Mouse (Mus musculus): ENCODE measurements around the gene Sik3.
A peak's percentile ranks its signal among the peaks of the same experiment; 100 is the strongest.

The Sik3 gene

DNA sequence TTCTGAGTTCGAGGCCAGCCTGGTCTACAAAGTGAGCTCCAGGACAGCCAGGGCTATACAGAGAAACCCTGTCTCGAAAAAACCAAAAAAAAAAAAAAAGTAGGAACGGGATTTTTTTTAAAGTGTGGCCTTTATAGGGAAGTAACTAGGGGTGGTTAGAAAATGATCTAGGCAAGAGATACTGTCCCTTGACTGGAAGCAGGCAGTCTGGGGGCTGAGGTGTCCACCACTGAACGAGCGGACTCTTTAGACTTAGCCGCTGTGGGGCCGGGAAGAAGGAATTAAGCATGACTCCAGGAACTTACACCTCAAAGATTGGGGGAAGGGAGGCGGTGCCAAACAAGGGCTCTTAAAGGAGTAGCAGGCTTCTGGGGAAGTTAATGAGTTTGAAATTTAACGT is 205.6 kb downstream of the Sik3 start:
- DNase-seq (ENCODE audit: extremely low read depth, low read depth, low spot score) = no peak

DNA sequence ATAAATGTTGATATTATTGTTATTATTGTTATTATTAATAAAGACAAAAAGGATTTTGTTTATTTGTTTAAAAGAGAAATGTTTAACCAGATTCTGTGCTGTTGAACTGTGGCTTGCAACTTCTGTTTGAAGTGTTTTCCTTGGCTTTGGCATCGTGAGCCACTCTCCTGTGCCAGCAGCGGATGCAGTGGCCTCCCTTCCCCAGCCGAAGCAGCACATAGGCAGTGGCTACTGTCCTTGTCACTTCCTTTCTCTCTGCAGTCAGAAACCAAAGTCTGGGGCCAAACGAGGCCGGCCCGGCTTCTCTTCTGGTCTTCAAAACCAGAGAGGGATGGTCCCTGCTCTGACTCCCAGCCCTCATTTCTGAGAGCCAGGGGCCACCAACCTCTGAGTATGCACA is 210.5 kb downstream of the Sik3 start:
- no peak for DNase-seq (ENCODE audit: extremely low read depth, low read depth, low spot score)

DNA sequence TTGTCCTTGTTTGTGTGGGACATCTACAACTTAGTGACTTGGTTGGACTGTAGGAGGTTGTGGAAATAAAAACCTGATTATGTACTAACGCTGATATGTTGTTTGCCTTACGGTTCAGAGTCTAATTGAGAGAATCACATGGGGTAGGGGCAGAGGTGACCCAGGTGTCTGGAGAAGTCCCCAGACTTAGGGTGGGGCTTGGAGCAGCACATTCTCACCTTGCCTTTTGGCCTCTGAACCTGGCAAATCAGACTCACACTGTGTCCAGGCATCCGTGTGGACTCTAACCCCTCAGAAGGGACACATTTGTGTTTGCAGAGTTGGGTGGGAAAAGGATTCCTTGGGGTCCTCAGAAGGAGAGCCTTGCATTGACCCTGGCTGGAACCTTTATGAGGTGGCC is 211.5 kb downstream of the Sik3 start:
- no peak for DNase-seq (ENCODE audit: extremely low read depth, low read depth, low spot score)

DNA sequence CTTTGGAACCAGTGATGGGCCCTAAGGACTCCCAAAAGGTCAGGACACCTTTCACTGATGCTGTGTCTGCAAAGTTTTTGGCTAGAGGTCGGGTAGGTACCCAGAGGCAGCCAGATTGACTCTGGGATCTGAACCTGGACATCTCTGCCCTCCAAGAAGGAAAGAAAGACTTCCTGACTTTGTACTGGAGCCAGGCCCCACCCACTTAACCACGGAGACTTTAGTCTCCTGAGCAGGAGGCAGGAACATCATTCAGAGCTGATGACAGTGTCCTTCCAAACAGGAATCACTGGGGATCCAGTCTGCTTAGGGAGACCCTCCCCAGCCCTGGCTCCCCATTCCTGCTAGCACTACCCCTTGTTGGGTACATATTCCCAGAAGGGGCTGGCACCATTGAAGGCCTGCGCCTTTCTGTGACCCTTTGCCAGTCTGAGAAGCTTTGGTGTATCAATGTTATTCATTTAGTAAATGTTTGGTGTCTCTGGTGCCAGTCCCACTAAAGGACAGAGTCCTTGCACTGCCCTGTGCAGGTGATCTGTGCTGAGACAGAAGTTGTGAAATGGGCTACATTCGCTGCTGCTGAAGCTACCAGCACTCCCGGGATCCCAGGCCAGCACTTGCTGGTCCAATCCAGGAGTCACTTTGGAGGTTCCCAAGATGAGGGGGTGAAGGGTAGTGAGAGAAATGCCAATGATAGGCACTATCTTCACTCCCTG is 212.5 kb downstream of the Sik3 start:
- DNase-seq (ENCODE audit: extremely low read depth, low read depth, low spot score) = no peak

DNA sequence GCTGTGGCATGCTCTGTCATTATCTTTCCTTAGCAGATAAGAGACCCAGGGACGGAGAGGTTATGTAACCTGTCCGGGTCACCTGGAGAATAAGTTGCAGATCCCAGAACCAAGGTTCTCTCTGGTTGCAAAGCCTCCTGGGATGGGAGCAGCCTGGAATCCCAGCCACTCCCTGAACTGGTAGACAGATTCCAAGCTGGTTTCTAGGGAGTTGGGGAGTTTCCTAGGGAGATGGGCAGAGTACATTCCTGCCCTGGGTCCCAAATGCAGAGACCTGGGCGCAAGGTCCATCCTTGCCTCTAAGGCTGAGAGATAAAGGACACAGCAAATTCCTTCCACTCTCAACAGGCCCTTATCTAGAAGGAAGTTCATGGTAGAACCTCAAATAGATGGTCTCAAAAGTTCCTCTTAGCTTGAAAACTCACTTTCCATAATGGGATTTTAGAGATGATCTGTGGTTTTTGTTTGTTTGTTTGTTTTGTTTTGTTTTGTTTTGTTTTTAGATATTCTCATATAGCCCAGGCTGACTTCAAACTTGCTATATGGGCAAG is 214.5 kb downstream of the Sik3 start:
- DNase-seq (ENCODE audit: extremely low read depth, low read depth, low spot score) = no peak

DNA sequence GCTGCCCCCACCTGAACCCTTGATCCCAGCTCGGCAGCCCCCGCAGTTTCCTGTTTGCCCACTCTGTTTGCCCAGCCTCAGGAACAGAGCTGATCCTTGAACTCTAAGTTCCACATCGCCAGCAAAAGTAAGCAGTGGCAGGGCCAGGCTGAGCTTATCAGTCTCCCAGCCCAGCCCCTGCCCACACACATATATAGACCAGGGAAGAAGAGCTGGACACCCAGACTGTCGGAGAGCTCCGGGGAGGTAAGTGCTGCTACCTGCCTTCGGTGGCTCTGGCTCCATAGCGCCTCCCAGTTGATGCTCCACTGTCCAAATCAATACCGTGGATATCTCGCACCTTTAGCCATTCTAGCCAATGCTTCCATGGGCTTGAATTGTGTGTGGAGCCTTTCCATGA is 215.9 kb downstream of the Sik3 start, which contains the start of gene Apoa1:
Gene Apoa1 (plus strand): TSS at position 90 of the 400 bp plus-strand sequence.
- no peak for DNase-seq (ENCODE audit: extremely low read depth, low read depth, low spot score)

DNA sequence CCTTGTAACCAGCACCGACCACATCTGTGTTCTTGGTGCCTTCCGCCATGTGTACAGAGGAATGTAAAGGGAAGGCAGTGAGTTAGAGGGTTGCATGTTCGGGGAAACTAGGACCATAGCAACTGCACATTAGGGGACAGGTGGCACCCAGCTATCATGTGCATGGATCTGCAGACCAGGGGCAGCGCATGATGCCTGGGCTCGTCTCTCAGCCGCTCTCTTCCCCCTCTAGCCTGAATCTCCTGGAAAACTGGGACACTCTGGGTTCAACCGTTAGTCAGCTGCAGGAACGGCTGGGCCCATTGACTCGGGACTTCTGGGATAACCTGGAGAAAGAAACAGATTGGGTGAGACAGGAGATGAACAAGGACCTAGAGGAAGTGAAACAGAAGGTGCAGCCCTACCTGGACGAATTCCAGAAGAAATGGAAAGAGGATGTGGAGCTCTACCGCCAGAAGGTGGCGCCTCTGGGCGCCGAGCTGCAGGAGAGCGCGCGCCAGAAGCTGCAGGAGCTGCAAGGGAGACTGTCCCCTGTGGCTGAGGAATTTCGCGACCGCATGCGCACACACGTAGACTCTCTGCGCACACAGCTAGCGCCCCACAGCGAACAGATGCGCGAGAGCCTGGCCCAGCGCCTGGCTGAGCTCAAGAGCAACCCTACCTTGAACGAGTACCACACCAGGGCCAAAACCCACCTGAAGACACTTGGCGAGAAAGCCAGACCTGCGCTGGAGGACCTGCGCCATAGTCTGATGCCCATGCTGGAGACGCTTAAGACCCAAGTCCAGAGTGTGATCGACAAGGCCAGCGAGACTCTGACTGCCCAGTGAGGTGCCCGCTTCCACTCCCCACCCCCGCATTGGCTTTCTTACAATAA is 217.2 kb downstream of the Sik3 start:
- no peak for DNase-seq (ENCODE audit: extremely low read depth, low read depth, low spot score)

DNA sequence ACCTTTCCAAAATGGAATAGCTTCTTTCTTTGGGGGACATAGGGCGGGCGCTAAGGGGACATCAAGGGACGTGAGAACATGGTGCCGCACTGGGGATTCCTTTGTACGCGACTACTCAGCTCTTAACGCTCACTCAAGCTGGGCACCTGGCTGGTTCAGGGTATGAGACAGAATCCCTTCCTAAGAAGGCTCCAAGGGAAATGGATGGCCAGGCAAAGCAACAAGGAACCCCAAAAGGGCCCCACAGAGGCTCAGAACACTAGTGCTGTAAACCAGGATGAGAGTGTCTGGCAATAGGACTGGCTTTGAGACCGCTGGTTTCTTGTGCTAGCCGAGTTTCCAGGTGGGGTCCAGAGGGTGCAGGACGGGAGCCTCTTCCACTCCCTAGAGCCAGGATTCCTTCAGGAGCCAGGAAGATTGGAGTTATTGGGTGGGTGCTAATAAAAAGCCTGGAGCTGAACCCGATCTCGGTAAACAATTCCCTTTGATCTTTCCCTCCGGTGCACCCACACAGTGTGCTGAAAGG is 217.9 kb downstream of the Sik3 start:
- no peak for DNase-seq (ENCODE audit: extremely low read depth, low read depth, low spot score)

DNA sequence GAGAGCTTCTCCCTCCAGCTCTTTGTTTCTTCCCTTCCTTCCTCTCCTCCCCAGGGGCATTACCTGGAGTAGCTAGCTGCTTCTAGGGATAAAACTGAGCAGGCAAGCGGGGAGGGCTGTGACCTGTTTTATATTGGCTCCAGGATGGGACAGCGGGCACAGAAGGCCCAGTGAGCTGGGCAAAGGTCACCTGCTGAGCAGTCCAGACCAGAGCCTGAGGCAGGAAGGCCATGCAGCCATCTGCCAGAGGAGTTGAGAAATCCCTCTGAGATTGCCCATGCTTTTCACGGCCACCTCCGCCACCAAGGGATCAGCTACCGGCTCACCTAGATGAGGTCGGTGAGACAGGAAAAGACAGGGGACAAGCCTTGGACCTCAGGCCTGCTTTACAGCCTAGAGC is 222.6 kb downstream of the Sik3 start:
- no peak for DNase-seq (ENCODE audit: extremely low read depth, low read depth, low spot score)

DNA sequence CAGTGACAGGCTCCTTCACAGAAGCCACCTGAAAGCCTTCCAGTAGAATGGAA is 222.8 kb downstream of the Sik3 start, which contains the start of gene Apoc3:
Gene Apoc3 (minus strand): TSS at position 41 of the 53 bp plus-strand sequence.
- no peak for DNase-seq (ENCODE audit: extremely low read depth, low read depth, low spot score)

DNA sequence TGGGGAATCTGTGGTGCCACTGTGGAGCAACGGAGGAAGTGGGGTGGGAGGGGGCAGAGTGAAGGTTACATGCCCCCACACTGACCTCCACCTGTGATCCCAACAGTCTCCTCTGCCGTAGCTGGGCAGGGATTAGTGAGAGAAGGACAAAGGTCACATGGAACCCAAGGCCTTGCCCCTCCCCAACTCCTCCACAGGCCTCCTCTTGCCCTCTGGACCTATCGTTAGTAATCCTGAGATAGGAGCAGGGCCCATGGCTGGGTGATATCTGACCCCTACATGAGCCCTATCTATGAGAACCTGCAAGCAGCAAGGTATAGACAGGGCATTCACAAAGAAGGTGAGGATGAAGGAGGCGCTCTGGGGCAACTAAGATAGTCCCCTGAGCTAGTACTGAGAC is 223.0 kb downstream of the Sik3 start:
- DNase-seq (ENCODE audit: extremely low read depth, low read depth, low spot score) = no peak

DNA sequence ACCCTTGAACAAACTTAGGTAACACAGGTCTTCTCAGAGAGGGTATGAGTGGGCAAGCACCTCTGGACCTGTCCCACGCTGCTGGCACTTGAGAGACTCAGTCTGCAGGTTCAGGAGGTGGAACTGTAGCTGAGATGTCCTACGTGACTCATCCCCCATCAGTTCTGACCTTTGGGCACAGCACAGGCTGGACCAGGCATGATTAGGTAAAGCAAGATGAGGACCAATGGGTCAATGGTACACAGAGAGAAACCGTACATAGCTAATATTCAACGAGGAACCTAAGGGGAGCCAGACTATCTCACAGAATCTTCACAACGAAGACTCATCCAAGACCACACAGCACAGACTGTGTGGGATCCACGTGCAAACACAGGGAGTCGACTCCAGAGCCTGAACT is 226.2 kb downstream of the Sik3 start:
- no peak for DNase-seq (ENCODE audit: extremely low read depth, low read depth, low spot score)

DNA sequence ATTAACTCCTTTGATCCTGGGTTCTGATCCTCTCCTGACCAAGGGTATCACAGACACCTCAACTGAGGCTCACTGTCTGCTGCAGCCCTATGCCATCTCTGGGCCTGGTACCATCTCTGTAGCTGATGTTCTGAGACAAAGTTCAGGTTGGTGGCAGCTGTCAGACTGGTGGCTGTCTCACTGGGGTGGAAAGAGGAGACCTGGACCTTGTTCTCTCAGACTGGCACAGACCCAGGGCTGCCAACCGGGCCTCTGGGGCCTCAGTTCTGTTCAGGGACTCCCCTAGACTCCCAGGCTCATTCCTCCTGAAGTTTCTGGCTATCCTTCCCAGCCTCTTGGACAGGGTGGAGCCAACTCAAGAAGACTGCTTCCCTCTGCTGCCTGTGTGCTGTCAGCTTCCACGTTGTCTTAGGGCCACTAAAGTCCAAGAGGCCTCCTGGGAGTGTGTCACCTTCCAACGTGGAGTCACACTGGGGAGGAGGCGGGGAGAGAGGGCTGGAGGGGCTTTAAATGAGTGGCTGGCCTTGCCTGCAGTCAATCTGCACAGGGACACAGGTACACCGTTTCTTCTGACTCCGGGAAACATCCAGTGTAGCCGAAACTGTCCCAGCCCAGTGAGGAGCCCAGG is 228.0 kb downstream of the Sik3 start, which contains the start of gene Apoa4:
Gene Apoa4 (plus strand): TSS at position 171 of the 628 bp plus-strand sequence.
- no peak for DNase-seq (ENCODE audit: extremely low read depth, low read depth, low spot score)

DNA sequence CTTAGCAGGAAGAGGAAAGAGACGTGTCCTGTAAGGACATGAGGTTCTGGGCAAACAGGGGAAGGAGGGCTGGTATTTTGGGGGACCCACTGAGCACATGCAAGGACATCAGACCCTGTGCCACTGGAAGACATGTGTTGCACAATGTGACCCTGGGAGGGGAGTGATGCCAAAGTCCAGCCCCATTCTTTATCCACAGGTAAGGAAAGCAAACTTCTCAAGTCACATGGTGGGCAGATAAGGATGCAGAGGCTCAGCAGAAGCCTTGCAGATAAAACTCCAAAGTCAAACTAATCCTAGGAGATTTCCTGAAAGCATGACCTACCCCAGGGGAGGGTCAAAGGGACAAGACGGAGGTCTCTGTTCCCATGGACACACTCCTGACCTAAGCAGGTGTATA is 229.2 kb downstream of the Sik3 start:
- no peak for DNase-seq (ENCODE audit: extremely low read depth, low read depth, low spot score)

DNA sequence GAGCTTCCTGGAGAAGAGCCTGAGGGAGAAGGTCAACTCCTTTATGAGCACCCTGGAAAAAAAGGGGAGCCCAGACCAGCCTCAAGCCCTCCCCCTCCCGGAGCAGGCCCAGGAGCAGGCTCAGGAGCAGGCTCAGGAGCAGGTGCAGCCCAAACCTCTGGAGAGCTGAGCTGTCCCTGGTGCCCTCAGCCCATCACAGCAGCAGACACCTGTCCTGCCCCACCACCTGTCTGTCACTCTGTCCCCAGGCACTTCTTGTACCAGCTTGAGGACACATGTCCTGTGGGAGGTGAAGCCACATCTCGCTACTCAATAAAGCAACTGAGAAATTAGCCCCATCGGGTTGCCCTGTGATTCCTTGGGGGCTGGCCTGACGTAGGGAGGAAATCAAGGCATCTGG is 230.5 kb downstream of the Sik3 start:
- no peak for DNase-seq (ENCODE audit: extremely low read depth, low read depth, low spot score)

DNA sequence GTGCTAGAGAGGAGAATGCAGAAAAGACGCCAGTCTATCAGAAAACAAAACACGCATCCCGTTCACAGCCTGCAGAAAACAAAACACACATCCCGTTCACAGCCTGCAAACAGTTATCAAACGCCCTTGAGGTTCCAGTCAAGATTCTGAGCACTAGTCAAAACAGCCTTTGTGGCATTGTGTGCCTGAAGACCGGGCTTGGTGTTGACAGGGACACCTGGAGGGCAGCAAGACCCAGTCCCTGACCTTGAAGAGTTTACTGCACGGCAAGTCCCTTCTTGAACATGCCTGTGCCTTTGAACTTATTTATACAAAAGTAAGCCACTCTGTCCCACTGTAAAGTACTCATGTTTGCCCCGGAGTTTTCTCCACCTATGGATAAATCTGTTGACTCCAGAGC is 231.0 kb downstream of the Sik3 start:
- DNase-seq (ENCODE audit: extremely low read depth, low read depth, low spot score) = no peak

DNA sequence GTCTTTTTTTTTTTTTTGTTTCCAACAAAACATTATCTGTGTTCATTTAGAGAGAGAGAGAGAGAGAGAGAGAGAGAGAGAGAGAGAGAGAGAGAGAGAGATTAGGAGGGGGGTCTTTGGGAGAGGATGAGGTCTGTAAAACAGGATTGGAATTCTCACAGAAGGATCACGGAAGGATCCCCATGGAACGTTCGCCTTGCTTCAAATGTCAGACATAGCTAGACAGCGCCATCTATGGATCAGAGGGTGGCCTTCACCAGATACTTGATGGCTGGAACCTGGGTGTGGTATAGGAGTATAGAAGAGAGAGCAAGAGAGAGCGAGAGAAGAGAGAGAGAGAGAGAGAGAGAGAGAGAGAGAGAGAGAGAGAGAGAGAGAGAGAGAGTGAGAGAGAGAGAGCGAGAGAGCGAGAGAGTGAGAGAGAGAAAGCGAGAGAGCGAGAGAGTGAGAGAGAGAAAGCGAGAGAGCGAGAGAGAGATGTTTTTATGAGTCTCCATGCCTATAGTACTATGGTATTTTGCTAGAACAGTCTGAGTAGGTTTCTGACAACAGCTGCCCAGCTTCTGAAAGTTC is 234.2 kb downstream of the Sik3 start:
- peak; percentile 11 for DNase-seq (ENCODE audit: extremely low read depth, low read depth, low spot score)

DNA sequence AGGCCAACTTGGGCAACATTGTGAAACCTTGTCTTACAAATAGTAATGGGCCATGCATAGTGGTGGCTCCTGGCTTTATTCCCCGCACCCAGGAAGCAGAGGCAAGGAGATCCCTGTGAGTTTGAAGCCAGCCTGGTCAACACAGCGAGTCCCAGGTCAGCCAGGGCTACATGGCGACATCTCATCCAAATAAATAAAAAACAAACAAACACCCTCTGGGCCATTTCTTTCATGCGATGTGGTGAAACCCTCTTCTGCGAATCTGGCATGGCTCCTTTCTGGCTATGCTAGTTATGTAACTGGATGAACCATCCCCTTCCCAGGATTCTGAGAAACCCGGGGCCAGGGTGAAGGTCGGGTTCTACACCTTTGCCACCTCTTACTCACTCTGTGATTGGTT is 243.6 kb downstream of the Sik3 start:
- no peak for DNase-seq (ENCODE audit: extremely low read depth, low read depth, low spot score)

DNA sequence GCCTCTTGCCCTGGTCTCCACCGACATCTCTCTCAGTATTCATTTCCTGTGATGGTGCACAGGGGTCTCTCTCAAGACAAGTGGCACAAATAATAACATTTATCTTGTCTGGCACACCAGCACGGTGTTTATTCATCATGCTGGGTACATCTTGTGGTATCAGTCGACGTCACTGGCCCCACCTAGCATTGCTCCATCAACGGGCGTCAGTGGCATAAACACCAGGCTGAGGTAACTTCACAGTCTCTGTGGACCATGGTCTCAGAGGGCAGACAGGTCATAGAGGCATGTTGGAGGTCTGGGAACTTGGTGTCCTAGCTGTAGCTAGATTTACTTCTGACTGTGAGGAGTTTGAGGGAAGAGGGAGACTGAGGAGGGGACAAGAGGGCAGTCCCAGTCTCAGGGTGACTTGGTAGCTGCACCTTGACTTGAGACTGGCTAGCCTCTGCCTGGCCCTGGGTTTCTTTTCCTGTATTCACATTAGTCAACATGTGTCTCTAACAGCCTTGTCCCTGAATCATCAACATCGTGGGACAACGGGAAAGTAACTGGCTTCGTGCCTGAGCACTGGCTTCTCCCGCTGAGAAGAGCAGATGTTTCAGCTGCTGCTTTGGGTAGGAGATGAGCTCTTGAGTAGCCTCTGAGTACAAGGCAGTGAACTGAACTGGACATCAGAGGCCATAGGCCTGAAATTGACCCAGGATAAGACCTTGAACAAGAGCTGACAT is 244.2 kb downstream of the Sik3 start:
- DNase-seq (ENCODE audit: extremely low read depth, low read depth, low spot score) = no peak

DNA sequence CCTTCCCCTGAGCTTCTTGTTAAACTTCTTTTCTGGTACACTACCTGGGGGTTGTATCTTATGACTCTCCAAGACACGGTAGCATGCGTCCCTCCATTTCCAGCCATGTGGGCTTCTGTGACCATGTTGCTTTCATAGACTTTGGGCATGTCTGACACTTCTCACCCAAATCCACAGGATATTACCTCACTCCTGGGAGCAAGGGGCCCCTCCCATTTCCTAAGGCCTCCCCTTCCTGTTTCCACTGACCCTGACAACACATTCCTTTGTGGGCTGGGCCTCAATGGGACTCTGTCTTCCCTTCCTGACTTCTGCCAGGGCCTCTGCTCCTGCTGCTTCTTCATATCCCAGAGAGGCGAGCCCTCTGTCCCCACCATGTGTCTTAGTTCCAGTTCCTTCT is 244.9 kb downstream of the Sik3 start:
- DNase-seq (ENCODE audit: extremely low read depth, low read depth, low spot score) = no peak

DNA sequence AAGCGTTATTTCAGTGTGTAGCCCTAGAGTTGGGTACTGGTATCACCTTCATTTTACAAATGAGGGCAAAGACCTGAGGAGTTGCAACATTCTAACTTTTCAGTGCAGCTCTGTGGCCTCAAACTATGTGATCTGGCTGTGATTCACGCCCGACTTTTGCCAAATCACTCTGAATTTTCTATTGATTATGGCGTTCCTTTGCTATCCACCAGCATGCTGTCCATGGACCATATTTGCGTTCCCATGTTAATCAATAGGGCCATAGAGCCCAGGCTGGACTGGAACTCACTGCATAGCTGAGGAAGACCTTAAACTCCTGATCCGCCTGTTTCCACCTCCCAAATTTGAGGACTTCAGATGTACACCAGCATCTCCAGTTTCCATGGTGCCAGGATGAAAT is 246.5 kb downstream of the Sik3 start:
- no peak for DNase-seq (ENCODE audit: extremely low read depth, low read depth, low spot score)

Data from fat pad, adult 2 months (tissue).